Mouse (Mus musculus) liver, embryonic 14.5 days (tissue): ENCODE results near the gene Ppp2r5e. TPM values are rescaled to one million over a fixed set of nuclear protein-coding genes. Genes with fewer than 3 reads are reported as not detected.

Experiments used
- ATAC-seq: fragments of 200-750 bp; cut with Nextera tagmentation; 2 replicates; pipeline ENCODE4 v1.8.0; 2017; ENCODE audit warnings: moderate number of reproducible peaks, mild to moderate bottlenecking, moderate library complexity; ENCODE audit not compliant: insufficient read depth
- DNase-seq, 3 experiments: peaks; one replicate each; pipeline ENCODE4 v3.0.0-alpha.2; 2012 to 2013; ENCODE audit warnings: low read depth in 3 of 3, low spot score in 3 of 3
- H3K27ac ChIP-seq: fragments of 300-500 bp; sonication (generic); 2 replicates; pipeline ENCODE4 v1.5.1; 2014; ENCODE audit warnings: moderate library complexity, mild to moderate bottlenecking, control low read depth, inconsistent platforms
- H3K27me3 ChIP-seq: fragments of 300-500 bp; sonication (generic); 2 replicates; pipeline ENCODE4 v1.6.1; 2014; ENCODE audit warnings: mild to moderate bottlenecking, low read length, moderate library complexity; ENCODE audit not compliant: control insufficient read depth, insufficient read depth
- H3K36me3 ChIP-seq: fragments of 300-500 bp; sonication (generic); replicated peaks from 2 replicates; pipeline ENCODE4 v1.6.1; 2014; ENCODE audit warnings: low read depth; ENCODE audit not compliant: control insufficient read depth, insufficient read depth
- H3K4me1 ChIP-seq, 2 experiments: fragments of 200-500 bp in 1 of 2; fragments of 300-500 bp in 1 of 2; sonication (generic) in 1 of 2; replicated peaks; 2 replicates each; pipeline ENCODE4 v1.6.1; 2012 to 2014; ENCODE audit warnings: antibody characterized with exemption in 1 of 2, inconsistent platforms in 1 of 2, low read length in 1 of 2; ENCODE audit not compliant: control insufficient read depth in 2 of 2, insufficient read depth in 2 of 2
- H3K4me2 ChIP-seq: fragments of 300-500 bp; sonication (generic); 2 replicates; pipeline ENCODE4 v1.6.1; 2014; ENCODE audit warnings: low read depth, mild to moderate bottlenecking, control low read depth, moderate library complexity
- H3K4me3 ChIP-seq, 2 experiments: fragments of 200-500 bp in 1 of 2; fragments of 300-500 bp in 1 of 2; sonication (generic) in 1 of 2; 2 replicates each; pipeline ENCODE4 v1.5.1; 2012 to 2014; ENCODE audit warnings: low read depth in 2 of 2, low read length in 2 of 2, mild to moderate bottlenecking in 2 of 2, control low read depth in 1 of 2, inconsistent platforms in 1 of 2, moderate library complexity in 1 of 2; ENCODE audit not compliant: insufficient read depth in 1 of 2
- H3K9ac ChIP-seq: fragments of 300-500 bp; sonication (generic); replicated peaks from 2 replicates; pipeline ENCODE4 v1.6.1; 2014; ENCODE audit warnings: mild to moderate bottlenecking, control low read depth, moderate library complexity
- H3K9me3 ChIP-seq: fragments of 300-500 bp; sonication (generic); 2 replicates; pipeline ENCODE4 v1.6.1; 2016; ENCODE audit warnings: low read length, mixed read lengths; ENCODE audit not compliant: control insufficient read depth
- CTCF ChIP-seq: IDR thresholded peaks from 2 replicates; pipeline ENCODE4 v1.5.1; 2016; ENCODE audit warnings: antibody characterized with exemption, low read depth, control low read depth
- EP300 ChIP-seq: IDR thresholded peaks from 2 replicates; pipeline ENCODE4 v1.6.1; 2016; ENCODE audit warnings: antibody characterized with exemption, low read depth
- WGBS: fragments of 180-500 bp; shearing (Covaris S2); extraction: QIAGEN DNeasy Blood & Tissue Kit; methylation state at CpG from one replicate; pipeline ENCODE4 v1.1.7; 2014; ENCODE audit not compliant: insufficient replicate concordance; 5-methylcytosine and 5-hydroxymethylcytosine counted together
- polyA plus RNA-seq, 2 experiments: library from polyadenylated mRNA; depleted of rRNA in 1 of 2; stranded (reverse) in 1 of 2; unstranded in 1 of 2; fragments of >200 nt; fragmentation: Nextera tagmentation in 1 of 2; extraction: Ambion mirVana in 1 of 2; gene quantifications; 2 replicates each; pipeline versions ENCODE4 v1.2.1 to v1.2.3; 2012 to 2014

Gene Ppp2r5e
- polyA plus RNA-seq, 2 experiments = 5.0 to 6.8 TPM

DNA sequence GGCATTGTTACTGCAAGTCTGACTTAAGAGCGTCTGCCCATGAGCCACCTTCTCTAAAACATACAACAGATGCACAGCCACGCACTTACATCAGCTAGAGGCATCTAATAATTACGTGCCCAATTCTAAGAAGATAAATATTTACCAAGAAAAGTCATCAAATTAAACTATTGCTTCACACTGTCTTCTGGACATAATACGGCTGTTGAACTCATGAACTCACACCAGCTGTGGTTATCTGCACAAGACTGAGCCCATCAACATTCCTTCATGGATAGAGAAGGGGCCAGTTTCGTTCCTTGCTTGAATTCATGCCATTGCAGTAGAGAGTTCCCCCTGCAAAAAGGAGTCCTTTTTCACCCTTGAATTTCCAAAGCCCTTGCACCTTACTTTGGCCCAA is 28.3 kb downstream of the Ppp2r5e start:
- DNase-seq = no peak
- 75% methylated on average over 5 of the region's 5 CpGs for WGBS
- peaks cover 8 to 23% of the 10 kb centered on the region in 2 experiments for H3K4me1 ChIP-seq

GRCm38 (mm10) chr12:75565756-75566155 is 30.3 kb downstream of the Ppp2r5e start:
- no peak overlapping the region for H3K4me3 ChIP-seq
- H3K27ac ChIP-seq = no peak overlapping the region
- TF ChIP-seq CTCF (no peak), EP300 (no peak)
- ATAC-seq = no peak
- no peaks in the 10 kb centered on the region for H3K27me3 ChIP-seq
- no peak for DNase-seq
- H3K36me3 ChIP-seq = no peaks in the 10 kb centered on the region
- 83% methylated on average over 5 of the region's 5 CpGs for WGBS
- H3K4me2 ChIP-seq = no peak overlapping the region
- no peaks in the 10 kb centered on the region for H3K9me3 ChIP-seq
- H3K4me1 ChIP-seq = peaks cover 8 to 20% of the 10 kb centered on the region in 2 experiments
- no peak overlapping the region for H3K9ac ChIP-seq

More for the DNA sequence above, 28.3 kb downstream of the Ppp2r5e start:
- Histone ChIP-seq H3K4me3 (no peak overlapping the region), H3K4me2 (no peak overlapping the region), H3K27me3 (no peaks in the 10 kb centered on the region), H3K27ac (no peak overlapping the region), H3K9me3 (no peaks in the 10 kb centered on the region), H3K9ac (no peak overlapping the region), H3K36me3 (no peaks in the 10 kb centered on the region)
- TF ChIP-seq EP300 (no peak), CTCF (no peak)
- ATAC-seq = no peak

DNA sequence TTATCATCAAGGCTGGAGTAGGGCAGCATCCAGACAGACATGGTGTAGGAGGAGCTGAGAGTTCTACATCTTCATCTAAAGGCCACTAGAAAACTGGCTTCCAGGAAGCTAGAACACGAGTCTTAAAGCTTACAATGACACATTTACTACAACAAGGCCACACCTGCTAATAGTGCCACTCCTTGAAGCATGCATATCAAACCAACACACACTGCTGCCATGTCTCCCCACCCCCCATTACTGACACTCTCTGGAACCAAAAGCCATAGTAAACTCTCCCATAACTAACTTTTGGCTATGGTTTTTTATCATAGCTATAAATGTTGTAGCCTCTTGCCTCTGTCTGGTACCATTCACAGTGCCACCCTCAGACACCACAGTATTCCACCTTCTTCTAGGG is 31.5 kb downstream of the Ppp2r5e start:
- H3K4me1 ChIP-seq = peaks cover 8 to 20% of the 10 kb centered on the region in 2 experiments
- no peaks in the 10 kb centered on the region for H3K9me3 ChIP-seq
- 7% methylated on average over 1 of the region's 1 CpGs for WGBS
- no peaks in the 10 kb centered on the region for H3K36me3 ChIP-seq
- peak overlapping the region; percentile 0; the same call in 1 of the 2 replicates for H3K4me2 ChIP-seq
- TF ChIP-seq CTCF (no peak), EP300 (no peak)
- H3K27me3 ChIP-seq = no peaks in the 10 kb centered on the region
- ATAC-seq (peak; percentile 74; the same call in 1 of the 2 replicates), DNase-seq (peak; percentile 10 to 19 (median 14))
- no peak overlapping the region for H3K27ac ChIP-seq
- H3K9ac ChIP-seq = no peak overlapping the region
- no peak overlapping the region for H3K4me3 ChIP-seq

- WGBS = 79% methylated on average over 1 of the region's 1 CpGs
- H3K4me3 ChIP-seq = no peak overlapping the region
- H3K27ac ChIP-seq = no peak overlapping the region
- no peak overlapping the region for H3K4me2 ChIP-seq
- no peak overlapping the region for H3K9ac ChIP-seq
- no peak for TF ChIP-seq CTCF
- no peak for TF ChIP-seq EP300
- DNase-seq = no peak
- H3K36me3 ChIP-seq = no peaks in the 10 kb centered on the region
- no peak for ATAC-seq
- H3K27me3 ChIP-seq = no peaks in the 10 kb centered on the region
- no peaks in the 10 kb centered on the region for H3K9me3 ChIP-seq
- H3K4me1 ChIP-seq = peaks cover 8 to 20% of the 10 kb centered on the region in 2 experiments
Measured at GRCm38 (mm10) chr12:75562996-75563618, 32.9 kb downstream of the Ppp2r5e start.

GRCm38 (mm10) chr12:75560681-75561387 is 35.2 kb downstream of the Ppp2r5e start:
- Histone ChIP-seq H3K36me3 (no peaks in the 10 kb centered on the region), H3K4me1 (peaks cover 8 to 18% of the 10 kb centered on the region in 2 experiments), H3K9ac (no peak overlapping the region), H3K27ac (no peak overlapping the region), H3K4me2 (no peak overlapping the region), H3K9me3 (no peaks in the 10 kb centered on the region), H3K4me3 (no peak overlapping the region), H3K27me3 (no peaks in the 10 kb centered on the region)
- TF ChIP-seq EP300 (no peak), CTCF (no peak)
- DNase-seq (no peak), ATAC-seq (no peak)
- WGBS = 77% methylated on average over 4 of the region's 4 CpGs
